Mouse (Mus musculus) midbrain, embryonic 16.5 days (tissue): ENCODE data around the gene Gm20388. TPM values are rescaled to one million over a fixed set of nuclear protein-coding genes. Genes with fewer than 3 reads are reported as not detected.

Experiments used
- ATAC-seq: fragments of 200-750 bp; cut with Nextera tagmentation; 2 replicates; pipeline ENCODE4 v1.8.0; 2017; ENCODE audit warnings: moderate TSS enrichment
- H3K27ac ChIP-seq: fragments of 300-500 bp; sonication (generic); 2 replicates; pipeline ENCODE4 v1.5.1; 2014; ENCODE audit warnings: mild to moderate bottlenecking, low read length, mixed read lengths
- H3K27me3 ChIP-seq: fragments of 300-500 bp; sonication (generic); 2 replicates; pipeline ENCODE4 v1.6.1; 2014; ENCODE audit warnings: low read depth, low read length, mixed read lengths; ENCODE audit not compliant: control insufficient read depth, insufficient read depth
- H3K36me3 ChIP-seq: fragments of 300-500 bp; sonication (generic); 2 replicates; pipeline ENCODE4 v1.6.1; 2014; ENCODE audit warnings: mild to moderate bottlenecking, low read length, moderate library complexity, mixed read lengths; ENCODE audit not compliant: control insufficient read depth, insufficient read depth
- H3K4me1 ChIP-seq: fragments of 300-500 bp; sonication (generic); 2 replicates; pipeline ENCODE4 v1.6.1; 2014; ENCODE audit warnings: mild to moderate bottlenecking, low read length, mixed read lengths; ENCODE audit not compliant: control insufficient read depth, insufficient read depth
- H3K4me2 ChIP-seq: fragments of 300-500 bp; sonication (generic); 2 replicates; pipeline ENCODE4 v1.6.1; 2014; ENCODE audit warnings: mild to moderate bottlenecking, low read length, mixed read lengths
- H3K4me3 ChIP-seq: fragments of 300-500 bp; sonication (generic); 2 replicates; pipeline ENCODE4 v1.5.1; 2014; ENCODE audit warnings: low read depth, mild to moderate bottlenecking, low read length, moderate library complexity, mixed read lengths
- H3K9ac ChIP-seq: fragments of 300-500 bp; sonication (generic); 2 replicates; pipeline ENCODE4 v1.6.1; 2014; ENCODE audit warnings: low read depth, low read length, mixed read lengths
- H3K9me3 ChIP-seq: fragments of 300-500 bp; sonication (generic); replicated peaks from 2 replicates; pipeline ENCODE4 v1.6.1; 2014; ENCODE audit warnings: mild to moderate bottlenecking, low read length, mixed read lengths; ENCODE audit not compliant: control insufficient read depth, poor library complexity, severe bottlenecking
- WGBS: fragments of 180-500 bp; shearing (Covaris S2); extraction: QIAGEN DNeasy Blood & Tissue Kit; methylation state at CpG from one replicate; pipeline ENCODE4 v1.1.7; 2014; 5-methylcytosine and 5-hydroxymethylcytosine counted together
- polyA plus RNA-seq: library from polyadenylated mRNA; unstranded; fragments of >200 nt; fragmentation: Nextera tagmentation; extraction: Ambion mirVana; gene quantifications from 2 replicates; pipeline ENCODE4 v1.2.1, GENCODE M21; 2015

The Gm20388 gene
- polyA plus RNA-seq, 1 experiment from 2014 or later, result 7.5 TPM

- no peak overlapping the region for H3K4me3 ChIP-seq
- H3K36me3 ChIP-seq, result no peaks in the 10 kb centered on the region
- H3K4me2 ChIP-seq, result no peak overlapping the region
- ATAC-seq, result no peak
- WGBS, result 69% methylated on average over 5 of the region's 5 CpGs
- H3K9me3 ChIP-seq, result no peaks in the 10 kb centered on the region
- H3K9ac ChIP-seq, result no peak overlapping the region
- no peaks in the 10 kb centered on the region for H3K4me1 ChIP-seq
- no peaks in the 10 kb centered on the region for H3K27me3 ChIP-seq
- no peak overlapping the region for H3K27ac ChIP-seq
These were observed 3786.7 kb downstream of the Gm20388 start for GRCm38 (mm10) chr8:123697329-123697728.

- no peak overlapping the region for H3K27ac ChIP-seq
- no peaks in the 10 kb centered on the region for H3K36me3 ChIP-seq
- 0 out of 2 replicates have a peak, but pooled peaks cover 2% of the 10 kb centered on the region for H3K4me1 ChIP-seq
- H3K27me3 ChIP-seq, result no peaks in the 10 kb centered on the region
- no peaks in the 10 kb centered on the region for H3K9me3 ChIP-seq
- 79% methylated on average over 12 of the region's 12 CpGs for WGBS
- H3K4me3 ChIP-seq, result no peak overlapping the region
- no peak overlapping the region for H3K4me2 ChIP-seq
- no peak for ATAC-seq
- no peak overlapping the region for H3K9ac ChIP-seq
These were observed 3789.9 kb downstream of the Gm20388 start for GRCm38 (mm10) chr8:123700399-123701070.

GRCm38 (mm10) chr8:123701952-123702587 lies 3791.4 kb downstream of the Gm20388 start:
- H3K27ac ChIP-seq, result no peak overlapping the region
- no peaks in the 10 kb centered on the region for H3K9me3 ChIP-seq
- no peak overlapping the region for H3K4me2 ChIP-seq
- no peaks in the 10 kb centered on the region for H3K36me3 ChIP-seq
- H3K27me3 ChIP-seq, result no peaks in the 10 kb centered on the region
- ATAC-seq, result no peak
- WGBS, result 76% methylated on average over 15 of the region's 15 CpGs
- no peak overlapping the region for H3K9ac ChIP-seq
- no peak overlapping the region for H3K4me3 ChIP-seq
- 0 out of 2 replicates have a peak, but pooled peaks cover 2% of the 10 kb centered on the region for H3K4me1 ChIP-seq

GRCm38 (mm10) chr8:123705376-123705775 lies 3794.7 kb downstream of the Gm20388 start:
- no peaks in the 10 kb centered on the region for H3K27me3 ChIP-seq
- no peaks in the 10 kb centered on the region for H3K9me3 ChIP-seq
- 0 out of 2 replicates have a peak, but pooled peaks cover 2% of the 10 kb centered on the region for H3K4me1 ChIP-seq
- no peak overlapping the region for H3K27ac ChIP-seq
- no peaks in the 10 kb centered on the region for H3K36me3 ChIP-seq
- 82% methylated on average over 5 of the region's 5 CpGs for WGBS
- no peak for ATAC-seq
- H3K4me3 ChIP-seq, result no peak overlapping the region
- H3K4me2 ChIP-seq, result no peak overlapping the region
- no peak overlapping the region for H3K9ac ChIP-seq

- Histone ChIP-seq H3K4me2 (no peak overlapping the region), H3K9me3 (no peaks in the 10 kb centered on the region), H3K36me3 (no peaks in the 10 kb centered on the region), H3K4me1 (0 out of 2 replicates have a peak, but pooled peaks cover 2% of the 10 kb centered on the region), H3K4me3 (no peak overlapping the region), H3K27me3 (no peaks in the 10 kb centered on the region), H3K27ac (no peak overlapping the region), H3K9ac (no peak overlapping the region)
- no peak for ATAC-seq
- WGBS, result 88% methylated on average over 16 of the region's 16 CpGs
These were observed 3796.5 kb downstream of the Gm20388 start for GRCm38 (mm10) chr8:123707137-123707536.

GRCm38 (mm10) chr8:123708729-123709128 lies 3798.1 kb downstream of the Gm20388 start:
- no peak overlapping the region for H3K4me3 ChIP-seq
- no peak overlapping the region for H3K9ac ChIP-seq
- no peaks in the 10 kb centered on the region for H3K9me3 ChIP-seq
- no peak overlapping the region for H3K4me2 ChIP-seq
- H3K36me3 ChIP-seq, result no peaks in the 10 kb centered on the region
- H3K27me3 ChIP-seq, result no peaks in the 10 kb centered on the region
- no peak overlapping the region for H3K27ac ChIP-seq
- 74% methylated on average over 8 of the region's 8 CpGs for WGBS
- ATAC-seq, result no peak
- no peaks in the 10 kb centered on the region for H3K4me1 ChIP-seq

GRCm38 (mm10) chr8:123710335-123710734 lies 3799.7 kb downstream of the Gm20388 start:
- Histone ChIP-seq H3K4me2 (no peak overlapping the region), H3K9ac (no peak overlapping the region), H3K36me3 (no peaks in the 10 kb centered on the region), H3K4me1 (no peaks in the 10 kb centered on the region), H3K27ac (no peak overlapping the region), H3K4me3 (no peak overlapping the region), H3K27me3 (no peaks in the 10 kb centered on the region), H3K9me3 (no peaks in the 10 kb centered on the region)
- WGBS, result 90% methylated on average over 5 of the region's 5 CpGs
- no peak for ATAC-seq

- H3K36me3 ChIP-seq, result no peaks in the 10 kb centered on the region
- H3K9me3 ChIP-seq, result no peaks in the 10 kb centered on the region
- H3K4me1 ChIP-seq, result no peaks in the 10 kb centered on the region
- no peaks in the 10 kb centered on the region for H3K27me3 ChIP-seq
- no peak overlapping the region for H3K4me3 ChIP-seq
- no peak overlapping the region for H3K27ac ChIP-seq
- WGBS, result 96% methylated on average over 5 of the region's 5 CpGs
- no peak for ATAC-seq
- no peak overlapping the region for H3K4me2 ChIP-seq
- H3K9ac ChIP-seq, result no peak overlapping the region
These were observed 3803.8 kb downstream of the Gm20388 start for GRCm38 (mm10) chr8:123714451-123714850.

- H3K9ac ChIP-seq, result no peak overlapping the region
- H3K36me3 ChIP-seq, result no peaks in the 10 kb centered on the region
- H3K4me2 ChIP-seq, result no peak overlapping the region
- no peak for ATAC-seq
- 27% methylated on average over 13 of the region's 13 CpGs for WGBS
- H3K9me3 ChIP-seq, result no peaks in the 10 kb centered on the region
- H3K4me3 ChIP-seq, result no peak overlapping the region
- no peaks in the 10 kb centered on the region for H3K27me3 ChIP-seq
- H3K4me1 ChIP-seq, result no peaks in the 10 kb centered on the region
- H3K27ac ChIP-seq, result no peak overlapping the region
These were observed 3805.4 kb downstream of the Gm20388 start for GRCm38 (mm10) chr8:123715916-123716592.
